Mouse (Mus musculus) erythroblast, adult 5-6 weeks (primary cell): ENCODE data around the gene Prrt4. TPM values are rescaled to one million over a fixed set of nuclear protein-coding genes. Genes with fewer than 3 reads are reported as not detected.
"Not testable (repeated sequence)": the region's sequence is repeated elsewhere in the genome, so short reads cannot be mapped to it uniquely, and the experiment has no call there.

Experiments used
- ATAC-seq: replicated peaks from 2 replicates; pipeline ENCODE4 v1.8.0; 2016; ENCODE audit warnings: moderate number of reproducible peaks, mild to moderate bottlenecking, moderate TSS enrichment, inconsistent platforms; ENCODE audit not compliant: poor library complexity, low FRiP score, severe bottlenecking
- total RNA-seq, 2 experiments: library from RNA; stranded (forward) in 1 of 2; stranded (reverse) in 1 of 2; fragments of 150-400 nt in 1 of 2; fragments of 200-764, 138-1000 nt in 1 of 2; gene quantifications; 2 replicates each; pipeline versions ENCODE4 v1.2.3 to v1.2.4; 2015 to 2017; ENCODE audit warnings: low replicate concordance in 2 of 2

Prrt4 gene
- total RNA-seq, 2 experiments from 2014 or later, result not detected

GRCm38 (mm10) chr6:29161291-29161690 is 18.1 kb downstream of the Prrt4 start:
- not testable (repeated sequence) for ATAC-seq

- ATAC-seq, result no peak
Measured at GRCm38 (mm10) chr6:29160786-29161185, 18.6 kb downstream of the Prrt4 start.

- ATAC-seq, result no peak
Measured at GRCm38 (mm10) chr6:29156326-29156725, 23.1 kb downstream of the Prrt4 start.

GRCm38 (mm10) chr6:29150001-29150400 is 29.4 kb downstream of the Prrt4 start:
- ATAC-seq, result no peak

- ATAC-seq, result no peak
Measured at GRCm38 (mm10) chr6:29147407-29148010, 31.9 kb downstream of the Prrt4 start.

GRCm38 (mm10) chr6:29146641-29147040 is 32.7 kb downstream of the Prrt4 start:
- ATAC-seq, result no peak

GRCm38 (mm10) chr6:29145456-29146307 is 33.7 kb downstream of the Prrt4 start:
- no peak for ATAC-seq

- ATAC-seq, result no peak
Measured at GRCm38 (mm10) chr6:29144971-29145370, 34.4 kb downstream of the Prrt4 start.

GRCm38 (mm10) chr6:29143608-29144007 is 35.8 kb downstream of the Prrt4 start:
- no peak for ATAC-seq

- no peak for ATAC-seq
Measured at GRCm38 (mm10) chr6:29137441-29137840, 41.9 kb downstream of the Prrt4 start.

GRCm38 (mm10) chr6:29133100-29133499 is 46.3 kb downstream of the Prrt4 start:
- no peak for ATAC-seq

- ATAC-seq, result no peak
Measured at GRCm38 (mm10) chr6:29126878-29127426, 52.4 kb downstream of the Prrt4 start.

GRCm38 (mm10) chr6:29119990-29120389 is 59.4 kb downstream of the Prrt4 start:
- no peak for ATAC-seq

Other genes with a start within 250 kb of the Prrt4 start
- not detected in 2 replicates for gene Lep, start 119.4 kb downstream of the Prrt4 start, total RNA-seq (2015; ENCODE audit: low replicate concordance)
- not detected in 2 replicates for gene Lep, start 119.4 kb downstream of the Prrt4 start, total RNA-seq (2017; ENCODE audit: low replicate concordance)
- gene Rbm28, start 14.6 kb downstream of the Prrt4 start, total RNA-seq (2015; ENCODE audit: low replicate concordance), result 9.0 and 18.8 TPM in 2 replicates
- 8.7 and 13.4 TPM in 2 replicates for gene Rbm28, start 14.6 kb downstream of the Prrt4 start, total RNA-seq (2017; ENCODE audit: low replicate concordance)
- 9.6 and 12.3 TPM in 2 replicates for gene Impdh1, start 36.8 kb upstream of the Prrt4 start, total RNA-seq (2015; ENCODE audit: low replicate concordance)
- gene Impdh1, start 36.8 kb upstream of the Prrt4 start, total RNA-seq (2017; ENCODE audit: low replicate concordance), result 11.2 and 34.7 TPM in 2 replicates
- 0.96 and 2.7 TPM in 2 replicates for gene Hilpda, start 92.9 kb upstream of the Prrt4 start, total RNA-seq (2015; ENCODE audit: low replicate concordance)
- 2.0 TPM in 1 of 2 replicates, not detected in the other for gene Hilpda, start 92.9 kb upstream of the Prrt4 start, total RNA-seq (2017; ENCODE audit: low replicate concordance)
- not detected in 2 replicates for gene Fam71f2, start 100.0 kb upstream of the Prrt4 start, total RNA-seq (2015; ENCODE audit: low replicate concordance)
- gene Fam71f2, start 100.0 kb upstream of the Prrt4 start, total RNA-seq (2017; ENCODE audit: low replicate concordance), result not detected in 2 replicates
- not detected in 2 replicates for gene Fam71f1, start 139.6 kb upstream of the Prrt4 start, total RNA-seq (2015; ENCODE audit: low replicate concordance)
- gene Fam71f1, start 139.6 kb upstream of the Prrt4 start, total RNA-seq (2017; ENCODE audit: low replicate concordance), result not detected in 2 replicates
- 23.1 and 25.1 TPM in 2 replicates for gene Calu, start 168.5 kb upstream of the Prrt4 start, total RNA-seq (2015; ENCODE audit: low replicate concordance)
- 34.1 and 52.3 TPM in 2 replicates for gene Calu, start 168.5 kb upstream of the Prrt4 start, total RNA-seq (2017; ENCODE audit: low replicate concordance)
- gene Opn1sw, start 208.9 kb upstream of the Prrt4 start, total RNA-seq (2015; ENCODE audit: low replicate concordance), result not detected in 2 replicates
- gene Opn1sw, start 208.9 kb upstream of the Prrt4 start, total RNA-seq (2017; ENCODE audit: low replicate concordance), result not detected in 2 replicates
- gene Ccdc136, start 216.7 kb upstream of the Prrt4 start, total RNA-seq (2015; ENCODE audit: low replicate concordance), result not detected in 2 replicates
- gene Ccdc136, start 216.7 kb upstream of the Prrt4 start, total RNA-seq (2017; ENCODE audit: low replicate concordance), result not detected in 2 replicates